Mouse (Mus musculus) thymus, postnatal 4 days (tissue): ENCODE measurements around the gene Tmcc1.
"Not testable (repeated sequence)": the region's sequence is repeated elsewhere in the genome, so short reads cannot be mapped to it uniquely, and the experiment has no call there.

Source experiments
- DNase-seq: peaks from one replicate; pipeline ENCODE4 v3.0.0; 2021

The Tmcc1 gene

DNA sequence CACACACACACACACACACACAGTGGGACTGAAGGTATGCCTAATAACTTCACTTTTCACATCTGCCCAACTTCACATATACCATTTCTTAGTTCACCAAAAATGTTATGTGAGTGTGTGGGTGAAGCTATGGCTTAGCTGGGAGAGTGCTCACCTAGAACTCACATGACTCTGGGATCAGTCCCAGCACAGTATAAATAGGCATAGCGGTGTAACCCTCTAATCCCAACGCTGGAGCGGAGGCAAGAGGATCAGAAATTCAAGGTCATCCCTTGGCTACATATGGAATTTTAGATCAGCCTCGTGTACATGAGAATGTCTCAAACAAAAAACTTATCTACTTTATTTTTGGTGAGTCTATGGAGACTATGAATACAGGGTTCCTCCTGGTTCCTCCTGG lies 119.7 kb downstream of the Tmcc1 start:
- DNase-seq, result no peak

DNA sequence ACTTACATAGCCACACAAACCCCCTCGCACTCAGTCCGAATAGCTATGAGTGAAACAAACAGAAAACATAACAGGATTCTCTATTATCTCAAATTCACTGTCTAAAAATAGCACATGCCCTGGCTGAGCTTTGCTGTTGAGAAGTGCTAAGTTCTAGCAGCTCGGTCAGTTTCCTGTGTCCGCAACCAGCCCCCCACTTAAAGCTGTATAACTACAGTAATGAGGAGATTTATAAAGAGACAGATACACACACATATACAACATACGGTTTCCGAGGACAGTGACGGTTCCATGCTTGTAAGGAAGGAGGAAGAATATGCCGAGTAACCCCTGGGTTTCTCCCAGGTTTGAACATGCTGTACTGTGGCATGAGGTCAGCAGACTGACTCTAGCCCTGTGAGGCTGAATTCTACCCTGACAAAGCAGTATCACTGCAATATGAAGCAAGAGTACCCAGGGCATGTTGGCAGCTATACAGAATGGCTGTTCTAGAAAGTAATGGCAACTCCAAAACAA lies 120.5 kb downstream of the Tmcc1 start:
- DNase-seq, result no peak

DNA sequence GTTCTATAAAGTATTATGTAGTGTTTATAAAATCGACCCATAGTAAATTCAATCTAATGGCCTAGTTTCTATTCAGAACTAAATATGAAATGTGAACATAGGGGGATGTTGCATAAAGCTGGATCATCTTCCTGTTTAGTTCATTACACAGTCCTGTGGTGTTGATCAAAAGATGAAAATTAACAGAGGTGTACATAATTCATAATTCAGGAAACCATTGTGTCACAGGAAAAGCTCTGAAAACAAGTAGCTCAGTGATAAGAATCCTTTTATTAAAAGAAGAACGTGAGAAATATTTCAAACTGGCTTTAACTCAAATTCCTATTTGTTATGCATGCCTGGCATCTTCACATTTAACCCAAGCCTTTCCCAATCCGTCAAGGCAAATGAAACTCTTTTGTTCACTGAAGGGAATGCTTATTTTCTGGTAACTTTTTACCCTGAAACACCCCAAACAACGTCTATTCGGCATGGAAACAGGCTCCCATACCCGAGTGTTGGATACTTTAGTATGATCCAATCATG lies 121.0 kb downstream of the Tmcc1 start:
- no peak for DNase-seq

DNA sequence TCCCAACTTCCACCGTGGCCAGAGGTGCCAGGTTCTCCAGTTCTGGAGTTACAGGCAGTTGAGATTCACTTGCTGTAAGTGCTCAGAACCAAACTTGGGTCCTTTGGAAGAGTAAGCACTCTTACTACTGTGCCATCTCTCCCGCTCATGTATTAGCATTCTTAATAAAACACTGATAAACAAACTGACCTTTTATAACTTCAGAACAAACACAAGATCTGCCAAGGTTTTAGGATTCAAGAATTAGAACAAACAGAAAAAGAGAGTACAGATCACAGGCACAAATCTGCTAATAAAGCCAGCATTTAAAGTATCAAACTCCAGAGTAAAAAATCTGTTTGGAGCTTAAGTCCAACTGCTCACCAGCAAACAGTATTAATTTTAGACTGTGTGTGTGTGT lies 121.5 kb downstream of the Tmcc1 start:
- no peak for DNase-seq

- DNase-seq, result no peak
These were observed 122.7 kb downstream of the Tmcc1 start for GRCm38 (mm10) chr6:116070558-116070957.

- DNase-seq, result no peak
These were observed 129.8 kb downstream of the Tmcc1 start for GRCm38 (mm10) chr6:116063516-116063915.

DNA sequence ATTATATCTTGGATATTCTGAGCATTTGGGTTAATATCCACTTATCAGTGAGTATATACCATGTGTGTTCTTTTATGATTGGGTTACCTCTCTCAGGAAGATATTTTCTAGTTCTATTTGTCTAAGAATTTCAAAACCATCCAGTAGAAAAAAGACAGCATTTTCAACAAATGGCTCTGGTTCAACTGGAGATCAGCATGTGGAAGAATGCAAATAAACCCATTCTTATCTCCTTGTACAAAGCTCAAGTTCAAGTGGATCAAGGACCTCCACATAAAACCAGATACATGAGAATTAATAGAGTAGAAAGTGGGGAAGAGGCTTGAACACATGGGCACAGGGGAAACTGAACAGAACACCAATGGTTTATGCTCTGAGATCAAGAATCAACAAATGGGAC lies 133.7 kb downstream of the Tmcc1 start:
- not testable (repeated sequence) for DNase-seq

- DNase-seq, result no peak
These were observed 134.6 kb downstream of the Tmcc1 start for GRCm38 (mm10) chr6:116058541-116059300.

DNA sequence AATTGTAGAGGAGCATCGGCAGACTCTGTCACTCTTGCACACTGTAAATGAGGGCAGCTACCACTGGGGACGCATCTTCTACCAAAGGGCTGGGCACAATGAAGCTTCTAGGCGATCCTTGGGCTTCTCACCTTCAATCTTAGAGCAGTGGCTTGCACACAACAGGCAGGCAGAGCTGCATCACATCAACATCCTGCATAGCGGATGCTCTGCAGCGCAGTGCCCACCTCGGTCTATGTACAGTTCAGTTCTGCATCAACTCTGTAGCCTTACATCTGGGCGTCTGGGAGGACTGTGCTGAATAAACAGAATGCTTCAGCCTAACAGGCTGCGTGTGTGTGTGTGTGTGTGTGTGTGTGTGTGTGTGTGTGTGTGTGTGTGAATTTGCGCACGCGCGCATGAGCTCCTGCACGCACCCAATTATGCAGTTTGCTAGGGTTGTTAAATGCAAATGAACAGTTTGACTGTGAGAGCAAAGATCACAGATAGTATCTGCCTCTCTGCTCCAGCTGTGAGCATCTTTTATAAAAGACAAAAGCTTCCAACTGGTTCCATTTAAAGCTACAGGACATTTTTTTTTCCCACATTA lies 136.5 kb downstream of the Tmcc1 start:
- peak; percentile 34 for DNase-seq

DNA sequence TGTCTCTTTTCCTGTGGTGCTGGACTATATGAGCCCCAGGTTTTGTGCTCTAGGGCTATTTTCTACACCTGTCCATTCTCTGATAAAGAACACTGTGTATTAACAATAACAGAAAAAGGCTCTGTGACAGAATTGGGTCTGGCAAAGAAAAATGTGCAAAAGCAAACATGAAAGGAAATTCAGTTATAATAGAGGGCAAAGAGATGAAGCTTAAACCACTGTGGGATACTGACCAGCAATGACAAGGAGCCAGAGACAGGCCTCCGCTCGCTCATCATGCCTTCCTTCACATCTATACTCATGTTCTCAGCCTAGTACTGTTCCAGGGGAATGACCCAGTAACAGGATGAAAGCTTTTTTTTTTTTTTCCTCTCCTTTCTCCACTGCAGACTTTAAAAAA lies 137.5 kb downstream of the Tmcc1 start:
- DNase-seq, result no peak

- no peak for DNase-seq
These were observed 138.2 kb downstream of the Tmcc1 start for GRCm38 (mm10) chr6:116055001-116055471.

DNA sequence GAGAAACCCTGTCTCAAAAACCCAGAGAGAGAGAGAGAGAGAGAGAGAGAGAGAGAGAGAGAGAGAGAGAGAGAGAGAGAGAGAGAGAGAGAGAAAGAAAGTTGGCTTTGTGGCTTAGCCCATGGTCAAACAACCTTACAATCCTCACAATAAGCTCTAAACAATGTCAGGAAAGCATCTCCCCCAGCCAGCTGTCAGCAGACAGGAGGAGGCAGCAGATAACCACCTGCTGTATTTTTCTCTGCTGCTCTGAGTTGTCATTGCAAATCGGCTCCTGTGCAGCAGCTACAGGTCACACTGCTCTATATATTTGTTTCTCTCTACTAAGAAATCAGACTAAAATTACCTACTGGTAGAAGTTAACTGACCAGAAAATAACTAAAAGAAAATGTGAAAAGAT lies 145.4 kb downstream of the Tmcc1 start:
- no peak for DNase-seq

DNA sequence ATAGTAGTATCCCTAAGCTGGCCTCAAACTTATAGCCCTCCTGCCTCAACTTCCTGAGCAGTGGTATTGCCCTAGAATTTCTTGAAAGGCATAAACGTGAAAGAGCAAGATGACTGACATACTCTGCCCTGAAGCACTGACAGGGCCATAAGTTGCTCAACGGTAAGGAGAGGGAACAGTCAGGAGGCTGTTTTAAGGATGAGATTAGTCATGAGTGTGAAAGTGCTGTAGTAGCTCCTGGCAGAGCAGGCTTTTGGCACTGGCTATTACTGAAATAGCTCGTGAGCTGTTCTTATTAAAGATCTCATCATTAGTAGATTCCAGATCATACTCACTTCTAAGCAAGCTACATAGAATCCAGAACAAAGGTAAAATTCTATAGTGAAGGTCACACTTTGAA lies 145.9 kb downstream of the Tmcc1 start:
- no peak for DNase-seq

DNA sequence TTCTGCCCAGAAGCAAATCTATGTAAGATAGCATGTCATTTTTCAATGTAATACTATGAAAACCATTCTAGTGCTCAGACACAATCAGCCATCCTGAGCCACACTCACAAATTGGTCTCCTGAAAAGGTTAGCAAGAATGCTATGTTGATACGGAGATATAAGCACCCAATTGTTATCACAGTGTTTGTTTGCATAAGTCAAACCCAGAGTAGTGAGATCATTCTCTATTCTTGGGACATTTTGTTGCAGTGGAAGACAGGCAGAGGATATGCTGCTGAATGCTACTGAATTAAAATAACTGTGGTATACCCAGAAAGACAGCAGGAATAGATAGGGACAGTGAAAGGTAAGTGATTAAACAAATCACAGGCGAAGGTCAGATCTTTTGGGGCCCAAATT lies 149.2 kb downstream of the Tmcc1 start:
- DNase-seq, result no peak

DNA sequence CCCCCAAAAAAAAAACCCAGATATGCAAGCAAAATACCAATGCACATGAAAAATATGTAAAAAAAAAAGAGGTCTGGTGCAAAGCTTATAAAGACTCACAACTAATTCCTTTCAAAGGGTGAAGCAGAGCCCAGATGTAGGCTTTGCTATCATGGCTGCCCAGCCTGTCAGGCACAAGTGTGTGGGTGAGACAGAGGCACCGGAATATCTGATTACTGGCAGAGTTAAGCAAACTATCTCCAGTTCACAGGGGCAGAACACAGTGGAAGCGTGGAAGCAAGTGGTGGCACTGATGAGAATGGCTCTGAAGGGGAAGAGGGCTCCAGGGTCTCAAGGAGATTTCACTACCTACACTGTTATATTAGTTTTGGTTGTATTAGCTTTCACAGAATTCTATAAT lies 155.1 kb downstream of the Tmcc1 start:
- no peak for DNase-seq

DNA sequence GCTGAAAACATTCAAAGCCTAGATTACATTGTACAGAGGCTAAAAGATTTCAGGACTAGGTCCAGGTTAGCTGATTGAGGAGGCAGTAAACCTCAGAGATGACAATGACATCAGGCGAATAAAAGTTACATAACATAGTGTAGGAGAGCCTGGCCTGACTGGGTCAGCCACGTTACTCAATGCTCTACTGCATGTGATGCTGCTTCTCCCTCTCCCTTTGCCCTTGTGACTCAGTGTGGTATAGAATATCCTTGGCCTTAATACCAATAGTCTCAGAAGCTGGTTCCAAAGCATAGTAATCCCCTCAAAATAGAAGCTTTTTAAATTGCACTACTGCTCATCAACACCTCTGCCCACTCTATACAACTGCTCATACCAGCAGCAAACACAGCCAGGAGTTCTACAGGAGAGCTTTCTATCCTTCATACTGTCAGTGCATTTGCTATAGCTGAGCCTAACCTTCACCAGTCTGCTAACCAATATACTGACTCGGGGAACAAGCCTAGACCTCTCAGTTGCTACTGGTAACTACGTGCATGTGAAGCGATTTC lies 155.9 kb downstream of the Tmcc1 start:
- DNase-seq, result no peak

GRCm38 (mm10) chr6:116036555-116036954 lies 156.7 kb downstream of the Tmcc1 start:
- DNase-seq, result no peak

- no peak for DNase-seq
These were observed 162.2 kb downstream of the Tmcc1 start for GRCm38 (mm10) chr6:116031052-116031451.

DNA sequence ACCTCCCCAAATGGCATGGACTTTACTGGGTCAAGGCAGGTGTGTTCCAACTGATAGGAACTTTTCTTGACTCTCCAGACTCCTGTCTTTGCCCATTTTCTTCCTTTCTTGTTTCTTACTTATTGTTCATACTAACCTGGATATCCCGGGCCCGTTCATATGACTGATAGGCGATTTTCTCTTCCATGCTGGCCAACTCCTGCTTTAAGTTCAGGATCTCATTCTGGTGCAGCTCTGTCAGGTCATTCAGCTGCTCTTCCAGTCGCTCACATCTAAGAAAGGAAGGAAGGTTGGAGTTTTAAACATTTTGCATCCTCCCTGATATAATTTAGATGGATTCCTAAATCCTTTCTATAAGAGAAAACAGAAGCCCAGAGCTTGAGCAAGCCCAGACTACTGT lies 168.6 kb downstream of the Tmcc1 start:
- DNase-seq, result no peak

DNA sequence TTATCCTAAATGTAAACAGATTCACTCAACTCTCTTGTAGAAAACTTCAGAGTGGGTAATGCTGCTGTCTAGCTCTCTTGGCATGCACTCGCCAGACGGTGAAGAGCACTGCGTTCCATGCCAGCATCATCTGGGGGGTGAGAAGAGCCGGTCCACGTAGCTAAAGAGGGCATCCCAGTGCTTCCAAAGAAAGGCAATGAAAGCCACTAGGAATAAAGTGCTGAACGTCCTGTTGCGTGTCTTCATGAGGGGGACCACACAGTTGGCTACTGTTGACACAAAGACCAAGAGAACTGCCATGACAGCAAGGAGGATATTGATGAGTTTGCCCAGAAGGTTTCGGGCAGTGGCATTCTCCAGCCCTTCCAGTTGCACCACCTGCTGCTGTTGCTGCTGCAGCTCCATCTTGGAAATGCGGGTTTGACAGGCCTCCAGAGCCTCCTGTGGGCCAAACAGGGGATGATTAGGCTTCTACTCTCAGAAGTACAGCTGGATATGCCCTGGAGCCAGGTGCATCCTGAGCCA lies 171.3 kb downstream of the Tmcc1 start:
- no peak for DNase-seq

- DNase-seq, result no peak
These were observed 177.4 kb downstream of the Tmcc1 start for GRCm38 (mm10) chr6:116015902-116016301.

DNA sequence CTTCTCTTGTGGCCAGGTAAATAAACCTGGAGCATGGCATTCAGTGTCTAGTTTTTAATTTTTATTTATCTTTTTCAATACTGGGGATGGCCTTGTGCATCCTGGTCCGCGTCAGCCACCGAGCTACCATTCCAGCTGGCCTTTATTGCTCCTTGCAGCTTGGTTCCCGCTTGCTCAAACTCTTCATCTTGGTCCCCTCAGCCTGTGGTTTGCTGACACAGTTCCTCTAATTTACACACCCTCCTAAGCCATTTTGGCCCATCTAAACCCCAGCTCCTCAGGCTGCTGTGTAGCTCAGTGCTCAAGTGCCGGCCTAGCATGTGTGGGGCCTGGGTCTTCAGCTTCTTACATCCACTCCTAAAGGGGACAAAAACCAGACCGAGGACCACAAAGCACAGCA lies 179.2 kb downstream of the Tmcc1 start:
- no peak for DNase-seq

GRCm38 (mm10) chr6:116013687-116014086 lies 179.6 kb downstream of the Tmcc1 start:
- no peak for DNase-seq

DNA sequence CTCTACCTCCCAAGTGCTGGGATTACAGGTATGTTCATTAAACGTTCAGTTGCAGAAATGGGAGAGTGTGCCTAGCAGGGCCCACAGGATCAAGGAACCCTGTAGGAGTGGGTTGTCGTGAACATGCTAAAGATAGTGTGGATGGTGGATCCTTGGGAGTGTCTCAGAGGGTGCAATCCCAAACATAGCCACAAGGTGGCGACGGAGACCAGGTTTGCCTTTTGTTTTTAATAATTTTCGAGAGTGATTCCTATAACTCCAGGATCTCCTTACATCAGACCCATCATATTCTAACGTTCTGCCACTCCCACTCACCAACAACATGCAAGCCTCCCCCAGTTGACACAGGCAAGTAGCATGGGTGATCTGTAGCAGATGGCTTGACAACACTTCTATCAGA lies 182.7 kb downstream of the Tmcc1 start:
- peak; percentile 88 for DNase-seq
